Mouse (Mus musculus) CH12.LX (cell line): ENCODE measurements around the gene Prnp. TPM values are rescaled to one million over a fixed set of nuclear protein-coding genes. Genes with fewer than 3 reads are reported as not detected.
A peak's percentile ranks its signal among the peaks of the same experiment; 100 is the strongest.

Source experiments
- DNase-seq: peaks from one replicate; pipeline ENCODE4 v3.0.0-alpha.2; 2013; ENCODE audit errors: extremely low read depth
- H3K27ac ChIP-seq: 2 replicates; pipeline ENCODE4 v1.5.1; 2012; ENCODE audit warnings: low read depth, mild to moderate bottlenecking, control low read depth, moderate library complexity; ENCODE audit not compliant: insufficient read depth
- H3K27me3 ChIP-seq: replicated peaks from 2 replicates; pipeline ENCODE3; 2012; ENCODE audit warnings: inconsistent platforms
- H3K36me3 ChIP-seq, 2 experiments: replicated peaks in 1 of 2; 2 replicates each; pipeline versions ENCODE3 to v1.6.1; 2012; ENCODE audit warnings: inconsistent platforms in 1 of 2, low read length in 1 of 2, mild to moderate bottlenecking in 1 of 2, mixed read lengths in 1 of 2, moderate library complexity in 1 of 2; ENCODE audit not compliant: control insufficient read depth in 1 of 2, insufficient read depth in 1 of 2
- H3K4me1 ChIP-seq, 2 experiments: 2 replicates each; pipeline ENCODE4 v1.6.1; 2012; ENCODE audit warnings: inconsistent platforms in 1 of 2, moderate library complexity in 1 of 2; ENCODE audit not compliant: insufficient read depth in 2 of 2, control insufficient read depth in 1 of 2
- H3K4me2 ChIP-seq: 2 replicates; pipeline ENCODE4 v1.6.1; 2012; ENCODE audit warnings: low read depth, mild to moderate bottlenecking, control low read depth; ENCODE audit not compliant: poor library complexity, insufficient read depth, severe bottlenecking
- H3K4me3 ChIP-seq, 3 experiments: fragments of 150-350 bp in 1 of 3; sonication (generic) in 1 of 3; replicated peaks in 1 of 3; 2 replicates each; pipeline versions ENCODE3 to v1.5.1; 2011 to 2012; ENCODE audit warnings: low read depth in 2 of 3, low read length in 2 of 3, mild to moderate bottlenecking in 2 of 3, moderate library complexity in 2 of 3, control low read depth in 1 of 3, improper control_type of control experiment in 1 of 3, inconsistent platforms in 1 of 3, mixed read lengths in 1 of 3; ENCODE audit not compliant: poor library complexity in 1 of 3
- H3K79me2 ChIP-seq: replicated peaks from 2 replicates; pipeline ENCODE4 v1.6.1; 2012; ENCODE audit warnings: mild to moderate bottlenecking, moderate library complexity; ENCODE audit not compliant: control insufficient read depth, poor library complexity, insufficient read depth, severe bottlenecking; ENCODE audit errors: extremely low read depth
- H3K9ac ChIP-seq: 2 replicates; pipeline ENCODE4 v1.6.1; 2012; ENCODE audit warnings: low read depth, mild to moderate bottlenecking, control low read depth, moderate library complexity; ENCODE audit not compliant: insufficient read depth
- H3K9me3 ChIP-seq: replicated peaks from 2 replicates; pipeline ENCODE3; 2012; ENCODE audit warnings: low read length, inconsistent platforms, mixed read lengths
- CHD1 ChIP-seq: IDR thresholded peaks from 2 replicates; pipeline ENCODE4 v1.6.1; 2012; ENCODE audit warnings: low read depth, low read length, improper control_type of control experiment, inconsistent platforms
- CHD2 ChIP-seq: IDR thresholded peaks from 2 replicates; pipeline ENCODE4 v1.6.1; 2011; ENCODE audit warnings: low read length, improper control_type of control experiment
- E2F4 ChIP-seq: IDR thresholded peaks from 2 replicates; pipeline ENCODE4 v1.6.1; 2011; ENCODE audit warnings: low read depth, low read length, improper control_type of control experiment; ENCODE audit not compliant: insufficient replicate concordance
- ELF1 ChIP-seq: IDR thresholded peaks from 2 replicates; pipeline ENCODE4 v1.6.1; 2014; ENCODE audit warnings: low read depth, mild to moderate bottlenecking, inconsistent platforms, low read length, improper control_type of control experiment
- EP300 ChIP-seq: IDR thresholded peaks from 2 replicates; pipeline ENCODE4 v1.6.1; 2011; ENCODE audit warnings: low read length, improper control_type of control experiment
- ETS1 ChIP-seq: conservative IDR thresholded peaks from 2 replicates; pipeline ENCODE4 v1.6.1; 2012; ENCODE audit warnings: low read depth, mild to moderate bottlenecking, inconsistent platforms, low read length, improper control_type of control experiment, moderate library complexity
- KAT2A ChIP-seq: IDR thresholded peaks from 2 replicates; pipeline ENCODE4 v1.6.1; 2012; ENCODE audit warnings: low read length, improper control_type of control experiment, inconsistent platforms; ENCODE audit not compliant: insufficient replicate concordance
- MAFK ChIP-seq: IDR thresholded peaks from 2 replicates; pipeline ENCODE4 v1.6.1; 2011; ENCODE audit warnings: low read length, improper control_type of control experiment; ENCODE audit not compliant: insufficient replicate concordance
- MAX ChIP-seq: IDR thresholded peaks from 2 replicates; pipeline ENCODE4 v1.6.1; 2011; ENCODE audit warnings: low read length, improper control_type of control experiment
- NRF1 ChIP-seq: IDR thresholded peaks from 2 replicates; pipeline ENCODE4 v1.6.1; 2014; ENCODE audit warnings: low read depth, mild to moderate bottlenecking, inconsistent platforms, low read length, improper control_type of control experiment, moderate library complexity
- RAD21 ChIP-seq: IDR thresholded peaks from 2 replicates; pipeline ENCODE4 v1.6.1; 2011; ENCODE audit warnings: low read depth, mild to moderate bottlenecking, low read length, improper control_type of control experiment, moderate library complexity
- SIN3A ChIP-seq: IDR thresholded peaks from 2 replicates; pipeline ENCODE4 v1.6.1; 2012; ENCODE audit warnings: low read length, improper control_type of control experiment, inconsistent platforms
- SMC3 ChIP-seq: IDR thresholded peaks from 2 replicates; pipeline ENCODE4 v1.6.1; 2011; ENCODE audit warnings: low read depth, low read length, improper control_type of control experiment
- TBP ChIP-seq: conservative IDR thresholded peaks from 2 replicates; pipeline ENCODE4 v1.6.1; 2011; ENCODE audit warnings: low read depth, low read length, improper control_type of control experiment
- TCF12 ChIP-seq: IDR thresholded peaks from 2 replicates; pipeline ENCODE4 v1.6.1; 2014; ENCODE audit warnings: low read depth, mild to moderate bottlenecking, inconsistent platforms, low read length, improper control_type of control experiment
- ZC3H11A ChIP-seq: IDR thresholded peaks from 2 replicates; pipeline ENCODE4 v1.6.1; 2012; ENCODE audit warnings: low read depth, mild to moderate bottlenecking, inconsistent platforms, low read length, improper control_type of control experiment
- ZKSCAN1 ChIP-seq: IDR thresholded peaks from 2 replicates; pipeline ENCODE4 v1.6.1; 2012; ENCODE audit warnings: low read depth, inconsistent platforms, low read length, improper control_type of control experiment, borderline replicate concordance
- ZMIZ1 ChIP-seq: IDR thresholded peaks from 2 replicates; pipeline ENCODE4 v1.6.1; 2012; ENCODE audit warnings: low read depth, mild to moderate bottlenecking, inconsistent platforms, low read length, improper control_type of control experiment
- dilution Hi-C: fragments of 300-500 bp; cut with MboI; formaldehyde crosslinking; loops from 2 replicates; pipeline ENCODE4 v1.14.3; 2020; ENCODE audit warnings: low sequenced_read_pairs; ENCODE audit not compliant: extremely low pct_unique_long_range_greater_than_20kb, extremely low pct_ligation_motif_present
- in situ Hi-C: fragments of 300-500 bp; cut with MboI; formaldehyde crosslinking; loops from 3 replicates; pipeline ENCODE4 v1.14.3; 2019; ENCODE audit warnings: low sequenced_read_pairs, low pct_ligation_motif_present, low pct_unique_long_range_greater_than_20kb, mixed read lengths
- polyA plus RNA-seq: library from polyadenylated mRNA; unstranded; fragments of >175 nt; gene quantifications from 2 replicates; pipeline ENCODE4 v1.2.1, GENCODE M21; 2012; ENCODE audit warnings: low read depth; ENCODE audit not compliant: insufficient read length
- total RNA-seq, 2 experiments: library from RNA; depleted of rRNA; stranded (reverse); fragments of 300-350 nt in 1 of 2; fragments of >200 nt in 1 of 2; gene quantifications; 2 replicates each; pipeline ENCODE4 v1.2.3; 2012 to 2014

Prnp gene
- total and polyA plus RNA-seq, 3 experiments: 4.5 to 6.4 (median 5.7) TPM

- dilution Hi-C loops: no loop called here
- H3K4me1 ChIP-seq: peaks cover 0 to 24% of the 10 kb centered on the region in 2 experiments; a peak in 3 of 4 replicates
- no peak for DNase-seq
- no peaks in the 10 kb centered on the region for H3K9me3 ChIP-seq
- peak overlapping the region; percentile 63; the same call in 1 of the 2 replicates for H3K4me2 ChIP-seq
- H3K27me3 ChIP-seq: peaks cover 6% of the 10 kb centered on the region
- no peaks in the 10 kb centered on the region for H3K79me2 ChIP-seq
- H3K4me3 ChIP-seq: no peak overlapping the region
- TF ChIP-seq TBP (no peak), EP300 (no peak), ETS1 (no peak), CHD1 (no peak), MAFK (no peak), SIN3A (no peak), NRF1 (no peak)
- in situ Hi-C loops: no loop called here
- peaks cover 0 to 3% of the 10 kb centered on the region in 2 experiments for H3K36me3 ChIP-seq
- H3K9ac ChIP-seq: no peak overlapping the region
- no peak overlapping the region for H3K27ac ChIP-seq
Observed at GRCm38 (mm10) chr2:131908906-131909305, 822 bp upstream of the Prnp start.

DNA sequence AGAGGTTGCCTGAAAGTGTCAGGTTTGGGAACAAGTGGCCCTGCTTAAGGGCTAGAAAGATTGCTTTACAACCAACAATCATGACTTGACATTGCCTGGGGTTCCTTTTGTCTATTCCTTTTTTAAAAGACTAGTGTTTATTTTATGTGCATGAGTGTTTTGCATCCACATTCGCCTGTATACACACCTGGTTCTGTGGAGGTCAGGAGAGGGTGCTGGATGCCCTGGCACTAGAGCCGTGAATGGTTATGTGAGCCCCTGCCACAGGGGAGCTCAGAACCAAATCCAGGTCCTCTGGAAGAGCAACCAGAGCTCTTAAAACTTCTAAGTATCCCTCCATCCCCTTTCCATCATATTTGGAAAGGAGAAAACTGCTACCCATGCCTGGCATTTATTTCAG, 1.1 kb downstream of the Prnp start:
- H3K4me3 ChIP-seq: no peak overlapping the region
- no peaks in the 10 kb centered on the region for H3K9me3 ChIP-seq
- TF ChIP-seq RAD21: no peak
- no peak for TF ChIP-seq ZKSCAN1
- no peak for TF ChIP-seq ZMIZ1
- no peak for TF ChIP-seq EP300
- no peak for TF ChIP-seq ZC3H11A
- no peak for TF ChIP-seq KAT2A
- no peak for TF ChIP-seq CHD2
- no peak for TF ChIP-seq CHD1
- no peak for TF ChIP-seq ELF1
- no peak for TF ChIP-seq E2F4
- TF ChIP-seq TCF12: no peak
- no peak for TF ChIP-seq MAX
- TF ChIP-seq SMC3: no peak
- TF ChIP-seq, all 38 proteins: peak for 0
- Histone ChIP-seq H3K4me2 (peak overlapping the region; percentile 32; the same call in 1 of the 2 replicates), H3K27me3 (peaks cover 6% of the 10 kb centered on the region), H3K36me3 (peaks cover 0 to 6% of the 10 kb centered on the region in 2 experiments), H3K79me2 (no peaks in the 10 kb centered on the region), H3K9ac (no peak overlapping the region), H3K27ac (no peak overlapping the region), H3K4me1 (peaks cover 0 to 24% of the 10 kb centered on the region in 2 experiments; a peak in 2 of 4 replicates)
- in situ Hi-C loops: no loop called here
- DNase-seq: no peak
- dilution Hi-C loops: no loop called here
